ENCODE assay signal across 20 mouse cellular contexts in genomic region chr19:46290535-46291105, GRCm38 (mm10). TPM values are rescaled to one million over a fixed set of nuclear protein-coding genes. Genes with fewer than 3 reads are reported as not detected.
DNase-seq lines count a peak whose midpoint lies in the region; ATAC-seq lines count a peak whose summit lies in the region.
"Had no signal": no experiment of that assay in that cellular context is flagged by ENCODE, and none has a peak within 500 bp of the region (broad histone marks: within the 10 kb centered on the region; RNA-seq: fewer than 3 reads in every experiment).

No protein-coding gene starts in this region.

- WGBS in midbrain, embryonic 16.5 days: 71% methylated on average over 12 of the region's 12 CpGs

- H3K27ac ChIP-seq in midbrain, embryonic 16.5 days (ENCODE audit: low read length): no peak overlapping the region
- H3K27ac ChIP-seq: embryonic facial prominence, embryonic 13.5 days; forebrain, embryonic 12.5 days; heart, adult 2 months; hindbrain, embryonic 10.5 days; hindbrain, embryonic 14.5 days had no signal

- no peak overlapping the region for H3K4me3 ChIP-seq in midbrain, embryonic 16.5 days (ENCODE audit: low read depth, low read length)
- H3K4me3 ChIP-seq: embryonic facial prominence, embryonic 13.5 days; forebrain, embryonic 12.5 days; heart, adult 2 months; heart, embryonic 12.5 days; hindbrain, embryonic 10.5 days had no signal

- no peaks in the 10 kb centered on the region for H3K27me3 ChIP-seq in midbrain, embryonic 16.5 days (ENCODE audit: control insufficient read depth, insufficient read depth, low read depth, low read length)
- H3K27me3 ChIP-seq: CH12.LX had no signal

- H3K36me3 ChIP-seq in midbrain, embryonic 16.5 days (ENCODE audit: control insufficient read depth, insufficient read depth, low read length): peaks cover 11% of the 10 kb centered on the region

- H3K4me1 ChIP-seq in midbrain, embryonic 16.5 days (ENCODE audit: control insufficient read depth, insufficient read depth, low read length): no peaks in the 10 kb centered on the region
- H3K4me1 ChIP-seq: embryonic facial prominence, embryonic 13.5 days; forebrain, embryonic 12.5 days; heart, embryonic 12.5 days; hindbrain, embryonic 10.5 days had no signal

- no peaks in the 10 kb centered on the region for H3K9me3 ChIP-seq in midbrain, embryonic 16.5 days (replicated peaks; ENCODE audit: control insufficient read depth, low read length, poor library complexity, severe bottlenecking)
- H3K9me3 ChIP-seq: embryonic facial prominence, embryonic 13.5 days; forebrain, embryonic 12.5 days; heart, embryonic 12.5 days; hindbrain, embryonic 10.5 days had no signal

- H3K4me2 ChIP-seq in midbrain, embryonic 16.5 days (ENCODE audit: low read length): no peak overlapping the region
- H3K4me2 ChIP-seq: embryonic facial prominence, embryonic 13.5 days; forebrain, embryonic 12.5 days; heart, embryonic 12.5 days; hindbrain, embryonic 14.5 days had no signal

- DNase-seq in adrenal gland, adult (ENCODE audit: inconsistent age in 2 of 2, low spot score in 1 of 2): peak; percentile 18 to 60
- DNase-seq in adrenal gland, adult 8-10 months: no peak
- DNase-seq in cerebellum, postnatal 10 days: peak; percentile 50 to 51
- DNase-seq in cerebellum, adult 18-20 months: no peak
- DNase-seq in testis, postnatal 10 days (ENCODE audit: low spot score): peak; percentile 33
- DNase-seq in testis, postnatal 14 days (ENCODE audit: low spot score): no peak
- DNase-seq: cerebellum, adult 11 months; cerebellum, adult 9-10 months; cerebellum, postnatal 36 days; gastrocnemius, postnatal 10 days; heart, adult 2 months had no signal

- no peak for ATAC-seq in midbrain, embryonic 16.5 days
- ATAC-seq: forebrain, embryonic 16.5 days; intestine, embryonic 16.5 days had no signal

- H3K9ac ChIP-seq in midbrain, embryonic 16.5 days (ENCODE audit: low read depth, low read length): no peak overlapping the region
- H3K9ac ChIP-seq: embryonic facial prominence, embryonic 13.5 days; forebrain, embryonic 12.5 days; heart, embryonic 12.5 days; hindbrain, embryonic 14.5 days had no signal

RNA-seq across cellular contexts. Expression of gene Nfkb2, which starts 13.5 kb away (rescaled TPM):
- total RNA-seq in adrenal gland, adult 8-10 months (2022): 10 to 100 TPM; 35.6 to 40.1 (median 37.3) TPM
- polyA plus RNA-seq in midbrain, embryonic 16.5 days (2015; fragmentation: Nextera tagmentation; extraction: Ambion mirVana): 1.3 and 1.5 TPM in 2 replicates

RNA-seq across cellular contexts. Expression of gene Psd, which starts 36.3 kb away (rescaled TPM):
- 10 to 100 TPM in 3 of 4 experiments, 1 to 10 TPM in 1; 7.9 to 14.9 (median 13.1) TPM for total RNA-seq in adrenal gland, adult 8-10 months (2022)
- polyA plus RNA-seq in midbrain, embryonic 16.5 days (2015; fragmentation: Nextera tagmentation; extraction: Ambion mirVana): 129 and 146 TPM in 2 replicates

RNA-seq across cellular contexts. Expression of gene Fbxl15, which starts 37.4 kb away (rescaled TPM):
- 10 to 100 TPM; 11.9 to 16.2 (median 13.2) TPM for total RNA-seq in adrenal gland, adult 8-10 months (2022)
- 49.5 and 51.3 TPM in 2 replicates for polyA plus RNA-seq in midbrain, embryonic 16.5 days (2015; fragmentation: Nextera tagmentation; extraction: Ambion mirVana)

RNA-seq across cellular contexts. Expression of gene Cuedc2, which starts 47.9 kb away (rescaled TPM):
- 100 to 1,000 TPM in 2 of 4 experiments, 10 to 100 TPM in 2; 77.2 to 109 (median 89.6) TPM for total RNA-seq in adrenal gland, adult 8-10 months (2022)
- 313 and 332 TPM in 2 replicates for polyA plus RNA-seq in midbrain, embryonic 16.5 days (2015; fragmentation: Nextera tagmentation; extraction: Ambion mirVana)

RNA-seq across cellular contexts. Expression of gene Mfsd13a, which starts 50.3 kb away (rescaled TPM):
- total RNA-seq in adrenal gland, adult 8-10 months (2022): 10 to 100 TPM; 11.7 to 21.1 (median 16.6) TPM
- polyA plus RNA-seq in midbrain, embryonic 16.5 days (2015; fragmentation: Nextera tagmentation; extraction: Ambion mirVana): 10.7 and 11.8 TPM in 2 replicates

Comparison
In these comparisons a context has a peak if more than half of its experiments do, and no peak if none do; other contexts are left out.
1. DNase-seq: peak in adrenal gland, adult (2 of 2), cerebellum, postnatal 10 days (2 of 2) and testis, postnatal 10 days (single experiment); none in adrenal gland, adult 8-10 months (single experiment), cerebellum, adult 18-20 months (0 of 2) and testis, postnatal 14 days (single experiment).